Mouse (Mus musculus) gastrocnemius, adult 2 months (tissue): ENCODE data around the gene Cd209g. TPM values are rescaled to one million over a fixed set of nuclear protein-coding genes. Genes with fewer than 3 reads are reported as not detected.
"Not testable (repeated sequence)": the region's sequence is repeated elsewhere in the genome, so short reads cannot be mapped to it uniquely, and the experiment has no call there.

Experiments used
- DNase-seq: peaks from one replicate; pipeline ENCODE4 v3.0.0; 2022
- H3K27ac ChIP-seq: fragments of 200-600 bp; 2 replicates; pipeline ENCODE4 v1.8.1; 2022; ENCODE audit warnings: mild to moderate bottlenecking
- H3K4me3 ChIP-seq: fragments of 200-600 bp; 2 replicates; pipeline ENCODE4 v1.8.1; 2022; ENCODE audit warnings: mild to moderate bottlenecking, moderate library complexity
- CTCF ChIP-seq: fragments of 200-600 bp; IDR thresholded peaks from 2 replicates; pipeline ENCODE4 v1.8.1; 2022; ENCODE audit warnings: antibody characterized with exemption, mild to moderate bottlenecking, moderate library complexity
- intact Hi-C: fragments of 180-260 bp; cut with DNase I; formaldehyde crosslinking; loops from one replicate; pipeline ENCODE4 v1.15.1; 2025
- long read RNA-seq, 2 experiments: library from polyadenylated mRNA; stranded (forward); transcript quantifications; one replicate each; pipeline ENCODE4 v2.0.0; 2021
- total RNA-seq, 2 experiments: library from RNA; stranded (reverse); gene quantifications; 2 replicates each; pipeline ENCODE4 v1.2.3; 2021

Cd209g gene
- under 1 TPM in 1 of 2 experiments, not detected in 1; 0.31 TPM for total RNA-seq
- long read RNA-seq, experiment 1, partial matches to known transcripts = 0 of 1 reads
- long read RNA-seq, experiment 1, other reads (novel, unspliced or antisense) = 1 of 1 reads
- long read RNA-seq, experiment 2 = 0 reads

DNA sequence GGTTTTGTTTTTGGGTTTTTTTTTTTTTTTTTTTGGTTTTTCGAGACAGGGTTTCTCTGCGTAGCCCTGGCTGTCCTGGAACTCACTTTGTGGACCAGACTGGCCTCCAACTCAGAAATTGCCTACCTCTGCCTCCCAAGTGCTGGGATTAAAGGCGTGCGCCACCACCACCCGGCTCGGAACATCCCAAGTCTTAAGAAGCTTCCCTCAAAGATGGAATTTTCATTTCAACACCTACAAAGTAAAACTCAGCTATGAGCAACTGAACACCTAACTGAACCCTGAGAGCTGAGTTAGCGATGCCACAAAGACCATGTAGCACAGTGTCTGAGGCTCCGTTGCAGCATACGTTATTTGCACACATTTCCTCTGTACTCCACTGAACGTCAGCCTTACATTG is at the start of gene Cd209g:
Gene Cd209g, plus strand, starts transcription at position 301 of the 400 bp plus-strand sequence.
- H3K27ac ChIP-seq = no peak within 1 kb of the TSS
- H3K4me3 ChIP-seq = no peak within 1 kb of the TSS
- no peak for DNase-seq
- intact Hi-C loops = no loop called here
- TF ChIP-seq CTCF = no peak

DNA sequence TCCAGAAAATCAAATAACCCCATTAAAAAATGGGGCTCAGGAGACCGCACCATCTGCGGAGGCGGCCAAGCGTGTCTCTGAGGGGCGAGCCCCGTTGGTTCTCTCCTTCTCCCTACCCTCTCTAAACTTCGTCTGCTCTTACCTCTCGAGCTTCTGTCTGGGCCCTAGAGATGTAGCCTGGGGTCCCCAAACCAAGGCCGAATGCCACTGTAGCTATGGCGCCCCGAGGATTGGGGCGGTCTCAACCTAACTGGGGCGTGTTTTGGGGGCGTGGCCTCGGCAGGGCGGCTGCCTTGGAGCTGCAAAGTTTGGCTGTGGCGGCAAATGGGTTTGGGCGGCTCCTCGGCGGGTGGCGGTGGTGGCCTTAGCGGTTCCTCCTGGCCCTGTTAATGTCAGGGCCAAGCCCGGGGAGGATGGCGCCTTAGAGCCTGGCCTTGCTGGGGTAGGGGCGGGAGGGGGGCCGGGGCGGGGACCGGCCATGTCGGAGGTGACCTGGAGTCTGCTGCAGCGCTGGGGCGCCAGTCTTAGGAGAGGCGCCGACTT is 46.6 kb upstream of the Cd209g start:
- peak overlapping the region; percentile 55 for H3K4me3 ChIP-seq
- H3K27ac ChIP-seq = peak overlapping the region; percentile 76
- DNase-seq, intact Hi-C loops: not testable (repeated sequence)

DNA sequence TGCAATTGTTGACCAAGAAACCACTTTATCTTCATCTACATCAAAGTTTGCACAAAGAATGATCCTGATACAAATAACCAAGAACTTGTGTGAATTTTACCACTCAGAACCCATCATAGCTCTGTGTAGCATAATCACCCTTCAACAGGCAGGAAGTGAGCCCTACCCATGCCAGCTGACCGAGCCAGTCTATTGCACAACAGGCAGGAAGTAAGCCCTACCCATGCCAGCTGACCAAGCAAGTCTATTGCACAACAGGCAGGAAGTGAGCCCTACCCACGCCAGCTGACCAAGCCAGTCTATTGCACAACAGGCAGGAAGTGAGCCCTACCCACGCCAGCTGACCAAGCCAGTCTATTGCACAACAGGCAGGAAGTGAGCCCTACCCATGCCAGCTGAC is 45.4 kb upstream of the Cd209g start:
- intact Hi-C loops, H3K4me3 ChIP-seq, H3K27ac ChIP-seq, DNase-seq: not testable (repeated sequence)

DNA sequence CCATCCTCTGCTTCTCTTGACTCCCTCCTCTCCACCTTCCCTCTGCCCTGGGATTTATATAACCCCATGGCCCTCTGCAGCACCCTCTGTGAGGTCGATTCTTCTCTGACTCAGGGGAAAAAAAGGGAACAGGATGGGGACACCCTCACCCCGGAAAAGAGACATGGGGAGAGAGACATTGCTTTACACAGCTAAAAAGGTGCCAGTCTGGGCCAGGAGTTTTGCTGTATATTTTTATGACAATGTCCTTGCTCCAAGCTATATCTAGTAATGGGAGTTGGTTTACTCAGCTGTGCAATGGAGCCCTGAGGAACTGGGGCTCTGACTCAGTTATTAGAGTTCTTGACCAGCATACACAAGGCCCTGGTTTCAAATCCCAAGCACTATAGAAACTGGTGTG is 28.2 kb upstream of the Cd209g start, which contains the start of gene Cd209f:
Gene Cd209f, minus strand, starts transcription at position 101 of the 400 bp plus-strand sequence.
- DNase-seq, H3K27ac ChIP-seq, intact Hi-C loops, H3K4me3 ChIP-seq: not testable (repeated sequence)

DNA sequence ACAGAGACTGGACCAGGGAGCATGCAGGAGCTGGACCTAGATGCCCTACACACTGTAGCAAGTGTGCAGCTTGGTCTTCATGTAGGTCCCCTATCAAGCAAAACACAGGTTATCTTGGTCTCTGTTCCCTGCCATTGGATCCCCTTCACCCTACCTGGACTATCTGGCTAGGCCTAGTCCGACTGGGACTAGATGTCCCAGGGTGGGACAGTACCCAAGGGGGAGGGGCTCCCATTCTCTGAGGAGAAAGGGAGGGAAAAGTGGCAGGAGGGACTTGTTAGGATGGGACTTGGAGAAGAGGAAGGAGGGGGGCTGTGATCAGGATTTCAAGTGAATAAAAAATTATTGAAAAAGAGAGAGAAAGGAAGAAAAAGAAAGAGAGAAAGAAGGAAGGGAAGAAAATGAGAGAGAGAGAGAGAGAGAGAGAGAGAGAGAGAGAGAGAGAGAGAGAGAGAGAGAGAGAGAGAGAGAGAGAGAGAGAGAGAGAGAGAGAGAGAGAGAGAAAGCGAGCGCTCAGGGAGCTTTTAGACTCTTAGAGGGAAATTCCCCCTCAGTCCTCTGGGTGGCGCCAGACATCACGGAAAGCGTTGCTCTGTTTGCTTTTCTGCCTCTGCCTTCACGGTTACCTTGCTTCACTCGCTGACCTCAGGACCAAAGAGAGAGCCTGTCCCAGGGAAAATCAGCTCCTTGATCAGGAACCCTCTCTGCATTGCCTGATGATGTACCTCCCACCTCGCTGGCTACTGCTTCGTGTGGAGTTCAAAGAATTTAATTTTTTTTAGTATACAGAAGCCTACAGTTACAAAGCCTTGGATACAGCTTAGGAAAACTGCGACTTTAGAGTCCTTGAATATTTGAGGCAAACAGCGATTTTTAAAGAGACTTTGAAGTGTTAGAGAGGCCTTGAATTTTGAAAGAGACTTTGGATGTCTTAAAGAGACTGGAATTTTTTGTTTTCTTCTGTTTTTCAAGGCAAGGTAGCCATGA is 6.1 kb downstream of the Cd209g start:
- Histone ChIP-seq H3K27ac (no peak overlapping the region), H3K4me3 (no peak overlapping the region)
- peak; percentile 72 for DNase-seq
- TF ChIP-seq CTCF = peak; percentile 78
- intact Hi-C loops = loop anchor here (1.0 to 5.0 kb wide), 3 partner anchors 232 to 449 kb away; no protein-coding TSS in a partner anchor

DNA sequence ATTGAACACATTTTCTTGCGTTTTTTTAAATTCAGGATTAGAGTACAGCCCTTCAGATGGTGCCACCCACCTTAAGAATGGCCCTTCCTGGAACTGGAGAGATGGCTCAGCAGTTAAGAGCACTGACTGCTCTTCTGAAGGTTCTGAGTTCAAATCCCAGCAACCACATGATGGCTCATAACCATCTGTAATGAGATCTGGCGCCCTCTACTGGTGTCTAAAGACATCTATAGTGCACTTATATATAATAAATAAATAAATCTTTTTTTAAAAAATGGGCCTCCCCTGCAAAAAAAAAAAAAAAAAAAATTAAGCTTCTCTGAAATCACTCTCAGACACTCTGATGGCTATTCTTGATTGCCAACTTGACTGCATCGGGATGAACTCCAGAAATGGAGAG is 7.8 kb downstream of the Cd209g start:
- H3K4me3 ChIP-seq = no peak overlapping the region
- TF ChIP-seq CTCF = peak; percentile 41
- intact Hi-C loops = loop anchor here (2.0 to 5.0 kb wide), 2 partner anchors 231 to 447 kb away; no protein-coding TSS in a partner anchor
- H3K27ac ChIP-seq = no peak overlapping the region
- no peak for DNase-seq

DNA sequence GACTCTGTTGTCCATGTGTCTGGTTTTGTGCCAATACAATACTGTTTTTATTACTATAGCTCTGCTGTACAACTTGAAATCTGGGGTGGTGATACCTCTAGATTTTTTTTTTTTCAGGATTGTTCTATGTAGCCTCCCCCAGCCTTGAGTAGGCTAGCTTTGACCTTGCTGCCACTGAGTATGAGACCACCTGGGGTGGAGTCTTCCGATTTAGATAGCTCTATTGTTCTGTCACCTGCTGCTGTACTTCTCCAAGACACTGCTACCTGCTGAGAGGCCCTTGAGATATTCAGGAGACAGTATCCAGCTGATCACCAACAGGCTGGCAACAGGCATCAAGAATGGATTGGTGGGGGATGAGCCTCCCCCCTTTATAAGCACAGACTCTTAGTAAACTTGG is 13.4 kb downstream of the Cd209g start:
- intact Hi-C loops = no loop called here
- no peak for TF ChIP-seq CTCF
- no peak overlapping the region for H3K27ac ChIP-seq

DNA sequence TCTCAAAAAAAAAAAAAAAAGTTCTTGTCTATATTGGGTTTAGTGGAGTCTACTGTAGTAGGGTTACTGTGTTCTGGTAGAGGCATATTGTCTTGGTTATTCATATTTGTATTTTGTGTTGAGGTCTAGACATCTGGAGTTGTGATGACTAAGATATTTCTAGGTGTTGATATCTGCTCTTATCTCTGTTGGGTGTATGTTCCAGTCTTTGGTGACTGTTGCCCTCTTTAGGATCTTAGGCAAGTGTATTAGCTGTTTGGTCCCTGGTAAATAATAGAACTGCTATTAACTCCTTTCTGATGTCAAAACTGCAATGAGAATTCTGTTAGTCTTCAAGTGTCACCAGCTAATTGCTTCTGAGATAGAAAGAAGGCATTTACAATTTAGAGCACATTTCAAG is 21.0 kb downstream of the Cd209g start:
- intact Hi-C loops = no loop called here
- no peak overlapping the region for H3K27ac ChIP-seq
- no peak overlapping the region for H3K4me3 ChIP-seq
- DNase-seq = no peak
- TF ChIP-seq CTCF = no peak

More for the DNA sequence above, 13.4 kb downstream of the Cd209g start:
- H3K4me3 ChIP-seq = no peak overlapping the region
- DNase-seq = no peak

DNA sequence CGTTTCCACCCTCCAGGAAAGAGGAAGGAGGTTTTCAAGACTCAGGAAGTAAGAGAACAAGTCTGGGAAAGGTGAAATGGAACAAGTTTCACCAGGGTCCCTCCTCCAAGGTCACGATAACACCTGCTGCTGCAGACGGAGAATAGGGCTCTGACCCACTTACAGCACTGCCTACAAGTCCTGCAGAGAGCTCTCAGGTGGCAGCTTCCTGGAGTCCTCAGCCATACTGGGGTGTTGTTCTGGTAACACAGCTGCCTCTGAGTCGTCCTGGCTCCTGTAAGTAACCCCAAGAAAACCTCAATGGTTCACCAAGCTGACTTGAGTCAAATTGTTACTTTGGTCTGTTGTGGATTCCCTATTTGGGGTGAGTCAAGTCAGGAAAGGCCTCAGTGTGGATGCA is 28.9 kb downstream of the Cd209g start:
- TF ChIP-seq CTCF = no peak
- intact Hi-C loops = loop anchor here (10.0 kb wide), 1 partner anchor 452 kb away; the partner anchor contains the start of gene Zfp958
- H3K4me3 ChIP-seq = no peak overlapping the region
- H3K27ac ChIP-seq = no peak overlapping the region
- no peak for DNase-seq

DNA sequence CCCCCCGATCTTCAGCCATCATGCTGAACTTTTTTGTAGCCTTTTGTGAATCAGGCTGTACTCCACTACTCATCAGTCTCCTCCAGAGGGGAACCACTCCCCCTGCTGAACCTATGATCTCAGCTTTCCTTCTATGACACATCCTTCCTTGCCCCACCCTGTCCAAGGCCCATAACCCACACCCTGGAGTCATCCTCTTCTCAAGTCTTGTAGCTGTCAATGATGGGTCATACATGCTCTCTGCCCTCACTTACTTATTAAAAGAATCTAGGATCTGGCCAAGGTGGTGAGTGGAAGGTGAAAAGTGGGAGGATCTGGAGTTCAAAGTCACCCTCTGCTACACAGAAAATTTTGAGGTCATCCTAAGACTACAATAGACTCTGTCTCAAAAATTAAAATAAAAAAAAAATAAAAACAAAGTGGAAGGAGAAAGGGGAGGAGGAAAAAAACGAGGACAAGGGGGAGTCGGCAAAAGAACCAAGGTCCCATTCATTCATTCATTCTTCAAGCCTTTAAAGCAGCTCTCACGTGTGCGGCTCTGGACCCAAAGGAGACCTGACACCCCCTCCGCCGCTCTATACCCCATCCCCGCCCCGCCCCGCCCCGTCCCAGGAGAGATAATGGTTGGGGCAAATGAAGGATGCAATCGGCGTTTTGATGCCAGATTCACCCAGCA is 31.4 kb downstream of the Cd209g start:
- intact Hi-C loops = loop anchor here (5.0 to 10.0 kb wide), 2 partner anchors 449 to 512 kb away; partner anchors contain the start of gene Zfp958
- Histone ChIP-seq H3K4me3 (peak overlapping the region; percentile 93), H3K27ac (peak overlapping the region; percentile 67)
- no peak for TF ChIP-seq CTCF
- DNase-seq = peak; percentile 17

DNA sequence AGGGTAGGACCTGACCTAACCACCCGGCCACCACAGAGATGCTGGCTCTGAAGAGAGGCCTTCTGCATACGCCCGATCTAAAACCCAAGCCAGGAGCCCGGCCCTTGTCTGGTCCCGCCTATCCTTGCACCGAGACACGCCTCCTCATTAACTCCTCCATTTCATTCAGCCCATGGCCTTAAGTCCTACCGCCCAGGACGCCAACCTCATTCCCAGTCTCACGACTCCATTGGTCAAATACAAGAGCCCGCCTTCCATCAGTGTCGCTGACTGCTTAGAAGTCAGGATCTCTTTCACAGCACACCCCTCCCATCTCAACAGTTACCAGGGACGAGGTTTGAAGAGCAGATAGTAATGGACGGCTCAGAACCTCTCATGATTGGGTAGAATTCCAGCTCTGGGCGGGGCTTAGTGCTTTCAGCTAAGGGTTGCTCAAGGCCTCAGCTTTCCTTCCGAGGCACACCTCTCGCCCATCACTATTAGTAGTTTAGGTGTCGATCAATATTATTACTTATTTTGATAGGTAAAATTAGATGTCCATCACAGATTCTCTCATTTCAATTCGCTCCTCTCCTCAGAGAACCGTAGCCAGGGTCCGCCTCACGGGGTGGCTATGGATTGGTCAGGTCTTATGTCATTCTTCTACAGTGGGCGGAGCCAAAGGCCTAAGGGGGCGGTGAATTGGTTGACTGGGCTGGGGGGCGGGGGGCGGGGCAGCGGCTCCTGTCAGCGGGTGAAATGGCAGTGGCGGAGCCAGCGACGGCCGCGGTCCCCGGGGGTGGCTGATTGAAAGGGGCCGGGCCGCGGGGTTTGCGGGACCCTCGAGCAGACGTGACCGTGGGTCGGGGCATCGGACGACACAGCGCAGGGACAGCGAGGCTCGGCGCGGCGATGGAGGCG is 32.2 kb downstream of the Cd209g start, which contains the start of gene Evi5l:
Gene Evi5l, plus strand, starts transcription at position 716 of the 900 bp plus-strand sequence.
- peak within 1 kb of the TSS; percentile 93 for H3K4me3 ChIP-seq
- peak; percentile 98 for DNase-seq
- intact Hi-C loops = loop anchor here (5.0 to 10.0 kb wide), 2 partner anchors 449 to 511 kb away; partner anchors contain the start of gene Zfp958
- peak within 1 kb of the TSS; percentile 88 for H3K27ac ChIP-seq
- no peak for TF ChIP-seq CTCF
